Mouse (Mus musculus): Measurements from ENCODE around the gene Gkn2.

The Gkn2 gene

GRCm38 (mm10) chr6:87373057-87373456 is at the start of gene Gkn2:
Gene Gkn2, plus strand, starts transcription at chr6:87373357.
- DNase-seq (ENCODE audit: low read depth) = no peak

DNA sequence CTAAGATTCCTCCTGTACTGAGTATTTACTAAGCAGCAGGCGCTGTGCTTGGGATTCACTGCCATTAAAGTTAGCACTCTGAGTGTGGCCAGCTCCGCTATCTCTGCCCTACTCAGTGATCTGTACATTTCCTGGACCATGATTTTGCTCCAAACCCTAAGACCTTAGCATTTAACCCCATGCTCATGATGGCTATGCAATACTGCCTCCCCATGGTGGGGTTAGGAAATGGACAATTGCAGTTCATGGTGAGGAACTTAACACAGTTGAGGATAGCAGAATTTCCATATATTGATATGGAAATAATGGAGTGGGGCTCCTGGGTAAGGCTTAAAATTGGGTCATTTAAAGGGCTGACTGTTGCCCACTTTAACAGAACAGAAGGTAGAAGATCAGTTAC is 49.8 kb upstream of the Gkn2 start:
- peak; percentile 44 for DNase-seq (ENCODE audit: low read depth)

DNA sequence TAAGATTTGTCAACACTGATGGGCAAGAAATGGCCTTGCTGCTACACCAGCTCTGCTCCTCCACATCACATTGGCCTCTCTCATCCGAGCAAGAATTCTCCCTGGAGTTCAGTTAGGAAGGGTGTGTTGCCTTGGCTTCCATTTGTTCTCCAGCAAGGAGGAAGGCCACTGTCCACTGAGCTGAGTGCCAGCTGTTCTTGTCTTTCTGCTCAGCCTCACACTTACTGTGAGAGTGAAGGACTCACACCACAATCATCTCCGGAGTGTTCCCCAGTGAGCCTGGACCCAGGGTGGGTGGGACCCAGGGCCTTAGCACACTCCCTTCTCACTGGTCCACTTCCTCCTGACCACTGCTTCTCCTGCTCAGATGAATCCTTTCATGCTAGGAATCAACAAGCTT is 46.2 kb upstream of the Gkn2 start:
- DNase-seq (ENCODE audit: low read depth) = no peak

DNA sequence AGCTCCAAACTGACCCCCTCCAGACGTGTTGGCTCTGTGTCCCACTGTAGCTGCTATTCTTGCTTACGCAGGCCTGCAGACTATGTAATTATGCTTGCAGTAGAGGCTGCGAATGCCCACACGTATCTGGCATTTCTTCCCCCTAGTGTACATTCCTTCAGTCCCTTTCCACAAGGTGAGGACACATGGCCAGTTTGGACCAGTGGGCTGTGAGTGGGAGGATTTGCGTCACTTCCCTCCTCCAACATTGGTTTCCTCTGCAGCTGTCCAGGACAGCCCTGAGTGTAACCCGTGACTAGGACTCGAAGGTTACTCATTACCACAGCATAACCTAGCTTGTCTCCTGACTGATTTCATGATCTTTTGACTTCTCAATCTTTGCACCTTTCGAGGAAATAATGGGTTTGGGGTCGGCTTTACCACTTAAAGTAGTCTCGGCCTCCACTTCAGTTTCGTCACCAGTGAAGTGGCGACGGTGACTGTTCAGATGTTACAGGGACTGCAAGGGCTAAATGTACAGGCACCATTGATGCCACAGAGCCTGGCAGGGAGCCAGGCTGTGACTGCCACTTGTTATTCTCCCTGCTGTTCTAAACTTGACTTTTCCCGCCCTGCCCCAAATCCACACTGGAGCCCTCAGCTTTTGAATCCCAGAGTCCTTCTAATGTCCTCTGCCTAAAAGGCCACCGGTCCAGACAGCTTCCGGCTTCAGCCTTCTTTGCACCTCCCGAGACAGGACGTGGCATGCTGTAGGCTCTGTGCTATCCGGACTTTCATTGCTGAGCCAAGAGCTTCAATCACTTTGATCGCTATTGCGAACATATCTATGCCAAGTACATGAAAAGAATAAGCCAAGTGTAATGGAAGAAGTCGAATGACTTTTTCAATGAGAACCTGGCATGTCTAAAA is 44.6 kb upstream of the Gkn2 start:
- DNase-seq (ENCODE audit: low read depth) = no peak

GRCm38 (mm10) chr6:87332380-87332779 is 40.8 kb upstream of the Gkn2 start:
- no peak for DNase-seq (ENCODE audit: low read depth)

DNA sequence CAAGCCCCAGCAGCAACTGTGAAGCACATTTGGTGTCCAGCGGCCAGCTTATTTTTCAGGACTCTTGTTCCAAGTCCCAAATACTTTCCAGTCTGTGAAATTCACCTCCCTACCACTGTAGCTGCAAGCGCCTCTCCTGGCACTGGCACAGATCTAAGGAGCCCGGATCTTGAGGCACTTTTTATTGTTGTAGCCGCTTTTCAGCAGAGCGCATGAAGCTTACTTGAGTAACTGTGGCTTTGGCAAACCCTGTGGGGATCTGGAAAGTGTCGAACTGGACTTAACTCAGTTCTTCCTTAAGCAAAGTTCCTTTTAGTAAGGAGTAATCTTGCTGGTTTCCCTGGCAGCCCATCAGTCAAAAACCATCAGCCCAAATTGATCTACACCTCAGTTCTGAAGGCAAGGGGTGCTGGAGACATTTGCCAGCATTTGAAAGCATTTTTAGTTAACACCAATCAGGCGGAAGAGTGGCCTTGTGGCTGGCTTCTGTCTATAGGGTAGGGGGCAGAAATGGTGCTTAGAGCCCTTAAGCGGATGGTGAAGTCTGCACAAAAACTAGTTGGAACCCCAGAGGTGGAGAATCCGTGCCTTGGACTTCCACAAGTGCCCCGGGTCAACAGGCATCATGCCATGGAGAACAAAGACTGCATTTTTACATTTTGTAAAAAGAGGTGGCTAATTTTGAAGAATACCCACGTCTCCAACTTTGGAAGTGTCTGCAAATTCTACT is 38.6 kb upstream of the Gkn2 start:
- DNase-seq (ENCODE audit: low read depth) = no peak

DNA sequence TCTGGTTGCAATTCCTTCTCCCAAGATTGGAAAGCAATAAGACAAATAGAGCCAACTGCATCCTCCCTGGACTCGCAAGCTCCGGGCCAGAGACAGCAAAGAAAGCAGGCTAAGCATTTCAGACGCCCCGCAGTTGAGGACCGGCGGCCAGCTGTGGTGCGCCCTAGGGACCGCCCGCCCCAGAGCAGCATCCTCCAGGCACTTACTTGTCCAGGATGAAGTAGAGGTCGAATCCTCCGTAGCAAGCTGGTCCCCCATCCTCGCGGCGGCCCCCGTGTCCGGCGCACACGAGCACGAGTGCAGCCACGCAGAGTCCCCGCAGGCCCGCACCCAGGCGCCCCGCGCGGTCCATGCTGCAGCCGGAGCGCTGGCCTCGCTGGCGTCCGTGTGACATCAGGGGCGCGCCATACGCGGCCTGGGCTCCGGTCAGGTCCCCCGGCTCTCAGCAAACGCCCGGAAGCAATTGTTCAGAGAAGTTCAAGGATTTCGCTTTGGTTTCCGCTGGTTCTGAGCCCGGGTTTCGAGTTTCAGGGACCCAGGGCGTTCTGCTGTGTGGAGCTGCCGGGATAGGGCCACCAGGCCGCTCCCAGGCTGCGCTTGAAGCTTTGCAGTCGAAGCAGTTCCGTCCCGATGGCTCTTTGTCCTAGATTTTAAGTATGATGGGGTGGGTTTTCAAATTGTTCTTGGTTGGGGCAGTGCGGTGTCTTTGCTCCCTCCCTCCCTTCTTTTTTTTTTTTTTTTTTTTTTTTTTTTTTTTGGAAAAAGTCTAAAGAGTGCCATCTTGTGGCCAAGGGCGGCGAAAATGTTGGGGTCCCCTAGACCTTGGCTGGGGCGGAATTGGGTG is 37.8 kb upstream of the Gkn2 start, which contains the start of gene Antxr1:
Gene Antxr1 (minus strand): TSS at position 731 of the 844 bp plus-strand sequence.
- DNase-seq (ENCODE audit: low read depth) = peak; percentile 23

GRCm38 (mm10) chr6:87335935-87336295 is 37.2 kb upstream of the Gkn2 start:
- DNase-seq (ENCODE audit: low read depth) = no peak

DNA sequence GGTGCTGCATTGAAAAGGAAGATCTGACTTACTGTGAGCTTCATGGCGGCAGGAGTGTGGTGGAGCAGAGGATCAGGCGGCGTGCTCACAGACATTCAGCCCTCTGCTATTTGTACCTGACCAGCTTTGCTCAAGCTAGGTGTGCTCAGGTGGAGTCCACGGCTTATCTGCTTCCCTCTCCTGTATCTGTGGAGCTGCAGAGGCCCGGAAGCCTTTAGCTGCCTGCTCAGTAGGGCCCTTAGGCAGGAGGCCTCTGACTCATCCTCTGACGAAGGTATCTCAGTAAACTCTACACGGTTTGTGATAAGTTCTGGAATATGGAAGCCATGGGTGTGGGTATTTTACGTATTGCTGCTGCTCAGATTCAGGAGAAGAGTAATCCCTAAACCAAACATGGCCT is 22.3 kb upstream of the Gkn2 start, which contains the start of gene Gkn1:
Gene Gkn1 (minus strand): TSS at position 114 of the 400 bp plus-strand sequence.
- DNase-seq (ENCODE audit: low read depth) = no peak

DNA sequence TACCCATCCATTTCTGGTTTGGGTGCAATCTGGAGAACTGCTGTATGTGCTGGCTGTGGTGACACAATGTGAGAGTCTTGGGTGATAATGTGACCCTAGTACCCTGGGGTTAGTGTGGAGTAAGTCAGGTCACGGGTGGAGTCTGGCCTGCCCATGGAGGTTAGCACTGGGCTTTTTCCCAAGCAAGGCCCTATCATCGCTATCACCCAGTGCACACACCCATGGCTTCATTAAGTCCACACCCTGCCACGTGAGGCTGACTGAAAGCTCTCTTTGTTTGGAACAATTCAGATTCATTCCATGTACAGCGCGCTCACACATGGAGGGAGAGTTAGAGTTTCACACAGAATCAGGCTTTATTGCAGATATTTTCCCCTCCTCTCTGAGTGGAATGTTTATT is 18.7 kb upstream of the Gkn2 start:
- no peak for DNase-seq (ENCODE audit: low read depth)

DNA sequence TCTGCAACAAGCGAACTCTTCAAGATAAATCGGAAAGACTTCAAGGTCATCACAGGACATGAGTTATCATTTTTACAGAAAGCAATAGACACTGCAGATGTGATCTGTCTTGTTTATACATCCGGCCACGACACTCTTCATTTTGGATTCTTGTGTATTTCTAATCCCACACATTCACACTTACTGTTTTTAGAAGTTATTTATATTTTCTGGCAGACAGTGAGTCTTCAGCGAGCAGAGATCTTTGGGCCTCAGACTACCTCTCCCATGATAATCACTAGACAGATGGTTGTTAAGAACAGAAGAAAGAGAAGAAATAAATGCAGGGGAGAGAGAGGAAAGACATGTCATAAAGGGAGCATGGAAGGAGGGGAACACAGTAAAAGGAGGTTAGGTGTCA is 3.9 kb upstream of the Gkn2 start:
- no peak for DNase-seq (ENCODE audit: low read depth)

DNA sequence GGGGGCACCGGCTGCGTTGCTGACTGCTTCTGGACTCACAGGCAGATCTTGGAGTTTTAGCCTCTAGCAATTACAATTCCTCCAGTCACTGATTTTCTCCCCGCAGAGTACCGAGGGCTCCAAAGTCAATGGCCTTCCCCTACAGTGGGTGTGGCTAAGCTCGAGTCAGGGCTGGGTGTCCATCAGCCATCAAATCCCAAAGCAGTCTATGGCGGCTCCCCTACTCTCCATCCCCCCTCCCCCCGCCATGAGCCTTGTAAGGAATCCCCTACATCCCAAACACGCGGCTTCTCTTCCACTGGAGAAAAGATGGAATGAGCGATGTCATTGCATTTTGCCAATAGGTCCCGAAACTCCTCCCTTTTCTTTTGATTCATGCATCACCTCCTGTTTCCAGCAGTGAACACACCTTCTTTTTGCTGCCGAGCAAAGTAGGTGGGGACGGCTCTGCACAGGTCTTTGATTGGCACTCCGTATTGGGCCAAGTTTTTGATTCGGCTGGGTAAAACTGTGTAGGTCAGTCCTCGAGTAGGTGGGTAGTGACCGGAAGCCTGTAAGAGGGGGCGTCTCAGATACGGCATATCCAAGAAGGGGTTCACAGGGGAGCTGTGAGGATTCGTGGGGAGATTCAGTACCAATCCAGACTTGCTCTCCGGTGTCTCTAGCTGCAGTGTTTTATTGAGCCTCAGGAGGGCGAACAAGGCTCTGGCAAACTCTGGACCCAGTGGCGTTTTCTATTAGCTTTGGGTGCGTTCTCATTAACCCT is 11.0 kb downstream of the Gkn2 start:
- no peak for DNase-seq (ENCODE audit: low read depth)

GRCm38 (mm10) chr6:87384761-87385160 is 11.6 kb downstream of the Gkn2 start:
- DNase-seq (ENCODE audit: low read depth) = no peak

GRCm38 (mm10) chr6:87386203-87386602 is 13.0 kb downstream of the Gkn2 start:
- peak; percentile 43 for DNase-seq (ENCODE audit: low read depth)

DNA sequence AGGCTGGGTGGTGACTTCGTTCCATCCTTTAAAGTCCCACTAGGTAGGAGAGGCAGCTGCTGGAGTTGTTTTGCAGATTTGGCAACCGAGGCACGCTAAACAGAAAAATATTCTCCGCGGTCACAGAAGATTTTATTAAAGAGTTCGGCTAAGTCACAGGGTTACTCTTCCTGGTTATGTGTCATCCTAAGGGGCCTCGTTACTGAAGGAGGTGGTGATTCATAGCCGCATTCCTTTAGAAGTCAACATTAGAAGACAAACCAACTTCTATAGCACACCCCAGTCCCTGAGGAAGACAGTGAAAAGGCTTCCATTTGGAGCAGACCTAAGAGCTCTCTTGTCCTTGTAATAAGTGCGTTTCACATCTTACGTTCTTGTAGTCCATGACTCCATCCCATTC is 13.5 kb downstream of the Gkn2 start:
- no peak for DNase-seq (ENCODE audit: low read depth)

DNA sequence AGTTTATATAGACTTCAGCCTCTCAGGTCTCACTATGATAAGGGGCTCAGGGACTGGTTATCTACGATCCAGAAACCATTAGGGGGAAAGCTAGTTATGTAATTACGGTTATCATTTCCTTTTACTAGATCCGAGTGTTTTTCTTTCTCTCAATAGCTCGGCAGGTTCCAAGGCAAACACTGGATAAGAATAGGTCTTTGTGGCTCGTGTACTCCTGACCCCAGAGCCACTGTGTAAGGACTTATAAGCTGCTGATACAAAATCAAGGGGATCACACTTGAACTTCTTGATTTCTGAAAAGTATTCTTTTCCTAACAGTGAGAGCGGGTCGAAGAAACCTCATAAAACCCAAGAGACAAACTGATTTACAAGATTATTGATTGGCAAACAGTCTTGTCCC is 15.7 kb downstream of the Gkn2 start, which contains the start of gene Gkn3:
Gene Gkn3 (minus strand): TSS at position 59 of the 400 bp plus-strand sequence.
- no peak for DNase-seq (ENCODE audit: low read depth)

- no peak for DNase-seq (ENCODE audit: low read depth)
Observed at GRCm38 (mm10) chr6:87389455-87389989, 16.4 kb downstream of the Gkn2 start.

DNA sequence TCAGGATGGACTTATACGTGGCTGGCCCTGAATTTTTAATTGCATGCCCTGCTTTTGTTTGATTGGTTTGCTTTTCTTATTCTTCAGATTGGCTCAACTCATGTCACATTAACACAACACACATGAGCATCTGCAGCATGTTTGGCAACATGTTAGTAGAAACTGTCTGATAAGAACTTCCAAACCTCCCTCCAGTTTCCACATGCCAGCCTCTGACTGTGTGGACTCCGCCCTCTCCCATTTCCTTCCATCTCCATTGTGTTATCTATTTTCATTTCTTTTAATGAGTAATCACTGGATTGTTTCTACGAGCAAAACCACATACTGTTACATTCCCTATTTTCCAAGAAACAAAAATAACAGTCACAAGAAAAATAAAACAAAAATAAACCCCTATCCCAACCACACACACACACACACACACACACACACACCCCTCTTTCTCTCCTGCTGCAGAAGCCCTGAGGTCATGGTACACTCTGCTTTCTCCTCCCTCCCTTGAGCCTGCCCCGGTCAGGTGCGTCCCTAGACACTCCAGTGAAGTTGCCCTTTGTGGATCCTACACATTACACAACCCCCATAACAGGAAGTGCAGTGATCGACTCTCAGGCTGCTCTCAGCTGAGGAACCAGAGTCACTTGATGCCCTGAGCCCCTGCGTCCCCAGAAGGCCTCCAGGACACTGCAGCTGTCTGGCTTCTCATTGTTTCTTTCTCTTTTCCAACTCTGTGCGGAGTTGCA is 20.5 kb downstream of the Gkn2 start:
- no peak for DNase-seq (ENCODE audit: low read depth)

- DNase-seq (ENCODE audit: low read depth) = no peak
Observed at GRCm38 (mm10) chr6:87394783-87395182, 21.6 kb downstream of the Gkn2 start.

- peak; percentile 70 for DNase-seq (ENCODE audit: low read depth)
Observed at GRCm38 (mm10) chr6:87399137-87399536, 26.0 kb downstream of the Gkn2 start.
